Mouse (Mus musculus) cerebellum, adult 2 months (tissue): ENCODE data around the gene Cpne5. TPM values are rescaled to one million over a fixed set of nuclear protein-coding genes. Genes with fewer than 3 reads are reported as not detected.

Experiments used
- DNase-seq, 2 experiments: peaks; one replicate each; pipeline ENCODE4 v3.0.0; 2021
- H3K27ac ChIP-seq: fragments of 200-500 bp; 2 replicates; pipeline ENCODE4 v1.5.1; 2012; ENCODE audit warnings: low read length, control low read depth, inconsistent platforms; ENCODE audit not compliant: insufficient read depth
- H3K27me3 ChIP-seq: fragments of 200-500 bp; 2 replicates; pipeline ENCODE4 v1.6.1; 2012; ENCODE audit warnings: inconsistent platforms, mild to moderate bottlenecking, low read length, moderate library complexity; ENCODE audit not compliant: control insufficient read depth, insufficient read depth
- H3K4me1 ChIP-seq: fragments of 200-500 bp; 2 replicates; pipeline ENCODE4 v1.6.1; 2011; ENCODE audit warnings: low read length; ENCODE audit not compliant: control insufficient read depth, insufficient read depth
- H3K4me3 ChIP-seq: fragments of 200-500 bp; replicated peaks from 2 replicates; pipeline ENCODE3; 2011; ENCODE audit warnings: mild to moderate bottlenecking, low read depth, low read length, control low read depth; ENCODE audit not compliant: insufficient read depth
- CTCF ChIP-seq: fragments of 200-500 bp; IDR thresholded peaks from 2 replicates; pipeline ENCODE4 v1.5.1; 2011; ENCODE audit warnings: low read depth, mild to moderate bottlenecking, control low read depth, low read length, moderate library complexity, borderline replicate concordance; ENCODE audit not compliant: insufficient read depth
- POLR2A ChIP-seq: fragments of 200-500 bp; IDR thresholded peaks from 2 replicates; pipeline ENCODE4 v1.6.1; 2011; ENCODE audit warnings: low read length, control low read depth, borderline replicate concordance; ENCODE audit not compliant: insufficient read depth
- WGBS: fragments of 180-500 bp; shearing (Covaris S2); methylation state at CpG from one replicate; pipeline ENCODE4 v1.1.7; 2018; 5-methylcytosine and 5-hydroxymethylcytosine counted together
- polyA plus RNA-seq: library from polyadenylated mRNA; depleted of rRNA; stranded (reverse); fragments of >200 nt; gene quantifications from 2 replicates; pipeline ENCODE4 v1.2.3, GENCODE M21; 2012; rRNA removed

Gene Cpne5
- 7.5 and 8.4 TPM in 2 replicates for polyA plus RNA-seq

DNA sequence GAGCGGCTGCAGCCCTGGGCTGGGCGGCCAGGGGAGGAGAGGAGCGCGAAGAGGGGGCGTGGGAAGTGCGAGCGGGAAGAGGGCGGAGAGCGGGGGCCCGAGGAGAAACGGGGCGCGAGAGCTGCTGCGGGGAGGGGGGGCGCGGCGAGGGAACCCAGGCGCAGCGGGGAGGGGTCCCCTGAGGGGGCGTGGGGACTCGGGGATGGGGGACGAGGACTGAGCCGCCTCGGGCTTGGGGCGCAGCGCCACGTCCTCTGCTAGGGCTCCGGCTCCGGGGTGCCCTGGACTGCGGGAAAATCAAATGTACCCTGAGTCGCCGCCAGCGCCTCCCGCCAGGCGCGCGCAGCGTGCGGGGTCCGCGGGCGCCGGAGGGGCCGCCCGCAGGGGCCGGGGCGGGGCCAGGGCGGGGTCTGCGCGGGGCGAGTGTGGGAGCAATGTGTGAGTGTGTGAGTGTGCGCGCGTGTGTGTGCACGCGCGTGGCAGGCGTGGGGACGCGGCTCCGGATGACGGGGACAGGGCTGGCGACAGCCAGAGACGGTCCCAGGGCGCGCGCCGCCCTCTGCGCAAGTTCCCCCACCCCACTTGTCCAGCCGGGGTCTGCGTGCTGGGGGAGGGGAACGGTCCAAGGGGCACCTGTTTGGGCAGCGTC is at the start of gene Cpne5:
Gene Cpne5 (minus strand): TSS at position 396 of the 649 bp plus-strand sequence.
- TF ChIP-seq CTCF: no peak
- TF ChIP-seq POLR2A: no peak
- DNase-seq: peak in 1 of 2 experiments; percentile 23
- Histone ChIP-seq H3K27me3 (no peaks in the 10 kb centered on the region; the same call in 1 of the 2 replicates), H3K4me3 (peak within 1 kb of the TSS; percentile 57), H3K4me1 (no peaks in the 10 kb centered on the region), H3K27ac (no peak within 1 kb of the TSS)
- 2% methylated on average over 69 of the region's 73 CpGs for WGBS

DNA sequence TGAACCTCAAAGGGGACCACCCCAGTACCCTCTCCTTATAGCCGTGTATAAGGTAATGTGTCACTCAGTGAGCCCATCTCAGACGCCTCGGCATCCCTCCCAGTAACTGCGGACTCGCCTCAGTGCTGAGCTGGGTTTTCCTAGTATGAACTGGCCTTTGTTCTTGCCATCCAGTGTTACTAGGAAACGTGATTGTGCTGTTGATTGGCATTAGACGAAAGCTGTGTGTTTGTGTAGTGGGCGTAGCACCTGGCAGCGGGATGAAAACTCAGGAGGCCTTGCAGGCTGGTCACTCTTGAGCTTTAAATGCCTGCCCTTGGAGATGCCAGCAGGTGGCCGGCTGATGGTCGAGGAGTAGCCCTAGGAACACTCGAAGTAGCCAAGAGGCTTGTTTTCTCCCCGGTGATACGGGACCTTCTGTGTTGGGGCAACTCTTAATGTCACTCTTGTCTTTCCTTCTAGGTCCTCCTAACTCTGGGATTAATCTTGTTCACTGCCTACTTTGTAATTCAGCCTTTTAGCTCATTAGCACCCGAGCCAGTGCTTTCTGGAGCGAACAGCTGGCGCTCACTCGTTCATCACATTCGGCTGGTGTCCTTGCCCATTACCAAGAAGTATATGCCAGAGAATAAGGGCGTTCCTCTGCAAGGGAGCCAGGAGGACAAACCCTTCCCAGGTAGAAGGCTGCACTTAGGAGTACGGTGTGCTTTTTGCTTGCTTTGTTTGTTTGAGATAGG is 44.4 kb upstream of the Cpne5 start:
- no peak for DNase-seq
- no peak overlapping the region for H3K27ac ChIP-seq
- TF ChIP-seq CTCF (no peak), POLR2A (no peak)
- peaks cover 2% of the 10 kb centered on the region; the same call in 1 of the 2 replicates for H3K4me1 ChIP-seq
- WGBS: 44% methylated on average over 21 of the region's 21 CpGs
- no peaks in the 10 kb centered on the region for H3K27me3 ChIP-seq
- H3K4me3 ChIP-seq: no peak overlapping the region

DNA sequence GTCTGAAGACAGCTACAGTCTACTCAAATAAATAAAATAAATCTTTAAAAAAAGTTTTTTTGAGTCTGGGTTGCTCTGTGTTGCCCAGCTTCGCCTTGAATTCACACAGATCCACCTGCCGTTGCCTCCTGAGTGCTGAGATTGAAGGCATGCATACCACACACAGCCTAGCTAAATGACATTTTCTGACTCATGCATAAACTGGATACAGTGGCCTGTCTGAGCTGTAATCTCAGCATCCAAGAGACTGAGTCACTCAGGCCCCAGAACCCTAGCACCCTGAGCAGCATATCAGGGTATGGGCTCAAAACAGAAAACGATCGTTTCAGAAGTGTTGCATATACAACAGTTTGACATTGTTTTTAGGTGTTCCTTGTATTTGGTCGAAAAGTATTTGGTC is 43.6 kb upstream of the Cpne5 start:
- peaks cover 2% of the 10 kb centered on the region; the same call in 1 of the 2 replicates for H3K4me1 ChIP-seq
- no peak for DNase-seq
- H3K27me3 ChIP-seq: no peaks in the 10 kb centered on the region
- 82% methylated on average over 5 of the region's 5 CpGs for WGBS
- H3K4me3 ChIP-seq: no peak overlapping the region
- H3K27ac ChIP-seq: no peak overlapping the region
- TF ChIP-seq CTCF (no peak), POLR2A (no peak)

DNA sequence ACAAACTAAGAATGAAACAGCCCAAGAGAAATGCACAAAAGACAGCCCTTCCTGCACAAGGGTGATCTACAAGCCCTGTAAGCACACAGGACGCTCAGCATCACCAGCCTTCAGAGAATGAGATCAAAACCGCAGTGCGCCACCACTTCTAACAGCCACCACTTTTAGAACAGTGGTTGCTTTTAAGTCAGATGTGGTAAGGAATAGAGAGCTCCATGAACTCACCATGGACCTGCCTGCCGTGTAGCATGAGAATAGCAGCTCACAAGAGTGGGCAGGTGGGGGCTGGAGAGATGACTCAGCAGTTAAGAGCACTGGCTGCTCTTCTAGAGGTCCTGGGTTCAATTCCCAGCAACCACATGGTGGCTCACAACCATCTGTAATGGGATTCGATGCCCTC is 42.5 kb upstream of the Cpne5 start:
- H3K27ac ChIP-seq: no peak overlapping the region
- no peaks in the 10 kb centered on the region for H3K27me3 ChIP-seq
- TF ChIP-seq POLR2A (no peak), CTCF (no peak)
- no peak overlapping the region for H3K4me3 ChIP-seq
- no peak for DNase-seq
- H3K4me1 ChIP-seq: peaks cover 2% of the 10 kb centered on the region; the same call in 1 of the 2 replicates
- WGBS: 95% methylated on average over 5 of the region's 5 CpGs

DNA sequence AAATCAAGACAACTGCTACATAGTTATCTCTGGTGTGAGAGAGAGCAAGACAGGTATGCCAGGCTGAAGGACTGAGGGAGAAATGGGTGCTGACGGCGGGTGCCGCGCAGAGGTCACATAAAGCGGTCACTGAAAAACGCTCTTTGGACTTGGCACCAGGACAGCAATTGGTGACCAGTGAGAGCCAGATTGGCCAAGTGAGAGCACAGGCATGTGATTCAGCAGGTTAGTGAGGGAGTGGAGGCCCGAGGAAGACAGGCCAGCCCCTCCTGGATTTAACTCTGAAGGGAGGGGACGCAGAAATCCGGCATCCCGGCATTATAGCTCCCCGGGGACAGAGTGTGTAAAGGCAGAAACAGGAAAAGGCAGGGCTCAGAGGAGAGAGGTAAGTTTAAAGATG is 35.9 kb upstream of the Cpne5 start:
- TF ChIP-seq POLR2A: no peak
- TF ChIP-seq CTCF: no peak
- no peaks in the 10 kb centered on the region for H3K4me1 ChIP-seq
- no peak for DNase-seq
- H3K4me3 ChIP-seq: no peak overlapping the region
- no peak overlapping the region for H3K27ac ChIP-seq
- 60% methylated on average over 11 of the region's 11 CpGs for WGBS
- H3K27me3 ChIP-seq: no peaks in the 10 kb centered on the region

DNA sequence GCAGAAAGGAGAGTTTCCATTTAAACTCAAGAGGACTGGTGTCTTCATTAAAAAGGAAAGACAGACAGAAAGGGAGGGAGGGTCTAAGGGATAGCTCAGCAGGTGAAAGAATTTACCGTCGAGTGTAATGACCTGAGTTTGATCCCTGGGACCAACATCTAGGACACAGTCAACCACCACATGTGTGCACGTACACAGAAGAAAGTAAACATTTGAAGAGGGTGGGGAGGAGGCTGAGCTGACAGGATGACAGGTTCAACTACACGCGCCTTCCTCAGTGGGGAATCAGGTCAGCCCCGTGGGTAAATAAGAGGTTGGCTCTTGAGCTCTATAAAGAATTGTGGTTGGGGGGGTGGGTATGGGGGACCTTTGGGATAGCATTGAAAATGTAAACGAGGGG is 35.2 kb upstream of the Cpne5 start:
- Histone ChIP-seq H3K4me3 (no peak overlapping the region), H3K27ac (no peak overlapping the region), H3K27me3 (no peaks in the 10 kb centered on the region), H3K4me1 (no peaks in the 10 kb centered on the region)
- no peak for DNase-seq
- 83% methylated on average over 7 of the region's 7 CpGs for WGBS
- TF ChIP-seq POLR2A (no peak), CTCF (no peak)

DNA sequence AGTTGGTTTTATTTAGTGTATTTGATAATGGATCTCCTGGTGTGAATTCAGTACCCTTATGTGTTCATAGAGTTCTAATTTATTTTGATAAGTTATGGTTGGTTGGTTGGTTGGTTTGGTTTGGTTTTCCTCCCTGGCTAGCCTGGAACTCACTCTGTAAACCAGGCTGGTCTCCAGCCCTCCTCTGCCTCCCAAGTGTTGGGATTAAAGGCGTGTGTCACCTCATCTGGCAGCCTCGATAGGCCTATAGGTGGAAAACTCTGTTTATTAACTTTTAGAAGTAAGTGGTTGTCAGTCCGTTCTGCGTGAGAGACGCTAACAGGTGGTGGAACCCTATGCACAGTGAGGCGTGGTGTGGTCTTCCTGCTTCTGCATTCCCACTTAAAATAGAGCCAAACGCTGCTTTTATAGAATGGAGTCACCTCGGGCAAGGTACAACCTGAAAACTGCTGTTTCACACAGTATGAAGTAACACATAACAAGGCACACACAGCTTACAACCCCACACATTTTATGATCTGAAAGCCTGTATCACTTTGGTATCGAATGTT is 32.3 kb upstream of the Cpne5 start:
- Histone ChIP-seq H3K4me3 (no peak overlapping the region), H3K27me3 (no peaks in the 10 kb centered on the region), H3K27ac (no peak overlapping the region), H3K4me1 (no peaks in the 10 kb centered on the region)
- no peak for DNase-seq
- 90% methylated on average over 9 of the region's 9 CpGs for WGBS
- no peak for TF ChIP-seq CTCF
- no peak for TF ChIP-seq POLR2A

DNA sequence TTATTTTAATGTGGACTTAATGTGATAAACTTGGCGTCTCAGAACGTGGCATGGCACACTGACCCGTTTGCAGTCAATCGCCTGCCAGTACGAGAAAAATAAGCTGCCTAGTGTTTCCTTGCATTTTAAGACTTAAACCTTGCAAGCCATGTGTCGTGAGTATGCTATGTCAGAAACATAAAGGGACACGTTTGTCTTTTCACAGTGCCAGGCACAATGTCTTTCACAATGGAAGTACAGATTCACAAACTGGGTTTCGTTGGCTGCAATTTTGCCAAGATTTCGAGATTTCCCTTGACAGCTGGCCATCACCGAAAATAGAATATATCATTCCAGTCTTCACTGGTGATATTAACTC is 31.4 kb upstream of the Cpne5 start:
- DNase-seq: no peak
- peak overlapping the region; percentile 63; the same call in 1 of the 2 replicates for H3K27ac ChIP-seq
- H3K4me1 ChIP-seq: no peaks in the 10 kb centered on the region
- 2% methylated on average over 10 of the region's 10 CpGs for WGBS
- H3K4me3 ChIP-seq: peak overlapping the region; percentile 75
- TF ChIP-seq CTCF (no peak), POLR2A (no peak)
- no peaks in the 10 kb centered on the region for H3K27me3 ChIP-seq
